Mouse (Mus musculus) ZHBTc4 (cell line): ENCODE measurements around the gene Kat5.

Source experiments
- DNase-seq: peaks from one replicate; pipeline ENCODE4 v3.0.0-alpha.2; 2011; ENCODE audit warnings: low read depth, low spot score

Kat5 gene

DNA sequence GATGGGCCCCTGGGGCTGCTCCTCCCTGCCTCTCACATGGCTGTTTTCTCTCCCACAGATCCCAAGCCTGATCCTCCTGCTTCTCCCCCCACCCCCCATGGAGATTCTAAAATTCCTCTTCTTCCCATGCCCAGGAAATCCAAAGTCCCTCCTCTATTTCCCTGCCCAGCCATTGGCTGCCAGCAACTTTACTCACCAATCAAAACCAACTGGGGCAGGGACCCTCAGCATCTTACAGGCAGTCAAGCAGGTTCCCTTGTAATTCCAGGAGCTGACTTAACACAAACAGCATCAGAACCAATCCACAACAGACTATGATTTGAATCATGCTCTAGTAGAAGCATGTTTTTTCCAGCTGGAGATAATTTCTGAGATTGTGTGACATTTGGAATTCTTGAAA lies 19.9 kb upstream of the Kat5 start:
- DNase-seq = peak; percentile 58

DNA sequence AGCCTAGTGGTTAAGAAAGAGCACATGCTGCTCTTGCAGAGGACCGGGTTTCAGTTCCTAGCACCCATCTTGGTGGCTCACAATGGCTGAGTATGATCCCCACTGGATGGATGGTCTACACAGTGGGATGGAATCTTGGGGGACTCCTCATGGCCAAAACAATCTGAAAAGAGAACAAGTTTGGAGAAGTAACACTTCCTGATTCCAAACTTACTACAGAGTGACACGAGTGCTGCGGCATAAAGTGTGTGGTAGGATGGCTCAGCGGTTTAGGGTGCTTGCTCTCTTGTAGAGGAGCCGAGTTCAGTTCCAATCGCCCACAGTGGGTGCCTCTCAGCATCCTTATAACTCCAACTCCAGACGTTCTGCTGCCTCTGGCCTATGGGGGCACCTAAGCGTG lies 15.3 kb upstream of the Kat5 start:
- DNase-seq = no peak

DNA sequence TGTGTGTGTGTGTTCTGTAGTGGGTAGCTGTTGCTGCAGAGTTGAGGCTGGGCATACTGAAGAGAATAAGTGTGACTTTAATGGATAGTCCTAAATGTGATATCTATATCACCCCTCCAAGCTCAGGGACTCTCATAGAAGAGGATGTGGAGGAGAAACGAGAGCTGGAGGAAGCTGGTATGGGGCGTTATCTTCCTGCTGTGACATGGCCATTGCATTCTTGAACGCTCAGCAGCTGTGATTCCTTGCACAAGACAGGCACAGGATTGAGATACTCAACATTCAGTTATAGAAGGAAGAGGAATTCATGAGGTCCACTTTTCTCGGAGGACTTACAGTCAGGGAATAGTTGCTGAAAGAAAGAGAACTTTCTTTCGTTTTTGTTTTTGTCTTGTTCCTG lies 11.8 kb upstream of the Kat5 start:
- no peak for DNase-seq

DNA sequence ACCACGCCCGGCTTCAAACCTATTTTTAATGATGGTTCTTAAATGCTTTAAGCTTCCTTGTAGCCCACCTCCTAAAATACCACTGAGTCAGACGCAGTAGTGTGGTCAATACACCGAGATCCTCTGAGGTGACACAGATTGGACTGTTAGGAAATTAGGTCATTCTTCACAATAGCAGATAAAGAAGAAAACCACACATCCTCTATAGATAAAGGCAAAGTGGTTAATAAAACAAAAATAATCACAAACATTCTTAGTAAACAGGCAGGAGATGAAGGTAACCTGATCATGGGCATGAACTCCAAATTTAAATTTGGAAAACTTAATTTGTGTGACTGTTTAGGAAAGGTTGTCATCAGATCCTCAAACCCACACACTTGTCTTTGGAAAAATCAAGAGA lies 10.0 kb upstream of the Kat5 start:
- no peak for DNase-seq

DNA sequence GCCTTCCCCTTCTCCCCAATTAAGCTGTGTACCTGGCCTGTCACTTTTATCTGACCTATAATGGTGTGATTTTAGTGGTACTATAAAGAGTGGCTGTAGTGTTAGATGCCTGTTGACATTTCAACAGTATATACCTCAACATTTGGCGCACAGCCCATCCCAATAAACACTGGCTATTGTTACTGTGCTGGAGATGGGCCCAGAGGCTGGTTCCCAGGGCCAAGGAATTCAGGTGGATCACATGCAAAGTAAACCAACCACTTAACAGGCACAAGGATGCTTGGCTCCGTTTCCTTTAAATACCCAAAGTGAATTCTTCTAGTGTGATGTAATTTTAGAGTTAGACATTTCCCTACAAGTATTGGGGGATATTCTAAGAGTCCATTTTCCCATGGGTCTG lies 4.9 kb upstream of the Kat5 start:
- no peak for DNase-seq

DNA sequence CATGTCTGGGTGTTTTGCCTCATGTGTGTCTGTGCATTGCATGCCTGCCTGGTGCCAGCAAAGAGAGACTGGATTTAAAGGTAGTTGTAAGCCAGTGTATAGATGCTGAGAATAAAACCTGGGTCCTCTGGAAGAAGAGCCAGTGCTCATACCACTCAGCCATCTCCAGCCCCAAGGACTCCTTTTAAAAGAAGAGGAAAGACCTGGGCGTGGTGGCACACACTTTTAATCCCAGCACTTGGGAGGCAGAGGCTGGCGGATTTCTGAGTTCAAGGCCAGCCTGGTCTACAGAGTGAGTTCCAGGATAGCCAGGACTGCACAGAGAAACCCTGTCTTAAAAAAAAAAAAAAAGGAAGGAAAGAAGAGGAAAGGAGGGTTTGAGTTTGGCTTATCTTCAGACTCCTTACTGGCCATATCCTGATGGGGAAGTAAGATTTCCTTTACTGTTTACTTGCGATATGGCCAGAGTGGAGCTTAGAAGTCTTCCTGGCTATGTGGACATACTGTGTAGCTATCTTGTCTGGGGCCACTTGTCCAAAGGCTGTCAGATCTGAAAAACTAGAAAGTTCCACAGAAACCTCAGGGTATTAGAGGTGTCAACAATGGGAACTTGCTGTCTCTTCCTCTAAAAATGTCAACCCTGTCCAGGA lies 2.9 kb upstream of the Kat5 start:
- no peak for DNase-seq

DNA sequence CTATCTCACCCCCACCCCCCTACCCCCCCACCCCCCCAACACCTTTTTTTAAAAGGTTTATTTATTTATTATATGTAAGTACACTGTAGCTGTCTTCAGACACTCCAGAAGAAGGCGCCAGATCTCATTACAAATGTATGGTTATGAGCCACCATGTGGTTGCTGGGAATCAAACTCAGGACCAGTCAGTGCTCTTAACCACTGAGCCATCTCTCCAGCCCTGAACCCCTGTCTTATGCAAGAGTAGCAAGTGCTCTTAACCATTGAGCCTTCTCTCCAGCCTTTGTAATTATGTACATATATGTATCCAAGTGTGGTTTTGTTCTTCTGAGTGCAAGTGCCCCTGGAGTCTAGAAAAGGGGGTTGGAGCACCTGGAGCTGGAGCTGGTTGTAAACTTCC lies 1.9 kb upstream of the Kat5 start:
- DNase-seq = peak; percentile 35

DNA sequence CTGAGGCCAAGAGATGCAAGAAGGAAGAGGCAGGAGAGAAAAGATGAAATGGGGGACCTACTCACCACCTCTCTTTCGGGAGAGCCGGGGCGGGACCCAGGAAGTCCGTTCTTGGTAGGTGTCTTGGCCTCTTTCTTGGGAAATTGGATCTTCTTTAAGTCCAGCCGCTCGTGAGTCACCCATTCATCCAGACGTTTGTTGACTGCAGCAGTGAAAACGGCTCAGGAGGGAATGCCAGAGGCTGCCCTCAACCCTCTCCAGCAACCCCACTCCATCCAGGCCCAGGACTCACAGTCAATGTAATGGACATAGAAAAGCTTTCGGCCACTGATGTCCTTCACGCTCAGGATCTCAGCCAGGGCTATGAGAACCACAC lies 878 bp downstream of the Kat5 start:
- no peak for DNase-seq

DNA sequence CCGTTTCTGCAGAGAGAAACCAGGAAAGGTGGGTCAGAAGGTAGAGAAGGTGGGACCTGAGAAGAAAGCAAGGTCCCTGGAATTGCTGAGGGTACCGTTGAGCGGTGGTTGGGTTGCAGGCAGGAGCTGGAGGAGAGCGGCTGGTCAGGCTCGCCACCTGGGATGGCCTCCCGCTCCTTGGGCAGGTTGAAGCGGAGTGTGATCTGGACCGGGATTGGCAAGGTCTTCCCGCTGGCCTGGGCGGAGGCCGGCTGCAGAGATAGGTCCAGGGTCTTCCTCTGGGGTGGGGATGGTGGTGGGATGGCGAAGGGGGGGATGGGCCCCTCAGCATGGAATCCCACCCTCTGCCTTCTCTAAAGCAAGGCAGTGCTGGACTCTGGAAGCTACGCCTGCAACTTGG lies 1.3 kb downstream of the Kat5 start:
- no peak for DNase-seq

DNA sequence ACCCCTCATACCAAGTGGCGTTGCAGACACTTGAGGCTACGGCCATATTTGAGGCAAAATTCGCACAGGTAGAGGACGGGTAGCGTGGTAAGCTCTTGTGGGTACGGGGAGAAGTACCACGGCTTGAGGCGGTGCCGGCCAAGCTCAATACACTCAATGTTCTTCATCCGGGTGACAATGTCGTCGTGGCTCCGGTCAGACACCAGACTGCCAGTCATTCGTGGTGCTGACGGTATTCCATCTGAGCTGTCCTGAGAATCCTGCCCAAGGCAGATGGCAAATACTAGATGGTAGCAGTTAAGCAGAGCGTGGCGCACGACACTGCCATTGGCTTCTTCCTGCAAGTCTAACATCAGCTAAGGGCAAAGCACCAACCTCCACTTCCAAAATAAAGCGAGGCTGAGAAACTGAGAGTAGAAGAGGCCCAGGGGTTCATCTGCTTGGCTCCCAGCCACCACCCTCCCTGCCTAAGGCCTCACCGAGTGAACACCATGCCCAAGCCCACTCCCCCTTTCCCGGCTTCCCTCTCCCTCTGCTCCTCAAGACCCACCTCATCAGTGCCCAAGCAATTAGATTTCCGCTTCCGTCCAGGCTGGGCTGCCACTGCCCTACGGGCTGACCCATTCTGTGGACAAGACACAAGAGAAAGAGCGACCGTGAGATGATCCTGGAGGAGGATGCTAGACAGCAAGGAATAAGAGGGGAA lies 2.2 kb downstream of the Kat5 start:
- DNase-seq = no peak

DNA sequence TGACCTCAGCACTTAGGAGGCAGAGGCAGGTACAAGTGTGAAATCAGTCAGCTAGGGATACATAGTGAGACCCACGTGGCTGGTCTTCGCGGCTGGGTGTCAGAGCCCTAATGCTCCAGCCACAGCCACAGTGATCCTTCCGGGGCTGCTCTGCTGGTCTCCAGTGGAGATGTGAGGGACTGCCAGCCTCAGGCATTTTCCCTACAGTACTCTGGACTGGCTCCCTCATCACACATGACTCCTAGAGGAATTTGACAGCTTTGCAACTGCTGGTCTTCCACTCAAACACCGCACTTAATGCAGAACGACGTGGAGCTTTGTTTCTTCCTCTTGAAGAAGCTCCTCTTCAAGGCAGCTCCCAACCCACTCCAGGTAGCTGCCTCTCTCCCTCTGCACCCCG lies 3.8 kb downstream of the Kat5 start:
- peak; percentile 48 for DNase-seq

DNA sequence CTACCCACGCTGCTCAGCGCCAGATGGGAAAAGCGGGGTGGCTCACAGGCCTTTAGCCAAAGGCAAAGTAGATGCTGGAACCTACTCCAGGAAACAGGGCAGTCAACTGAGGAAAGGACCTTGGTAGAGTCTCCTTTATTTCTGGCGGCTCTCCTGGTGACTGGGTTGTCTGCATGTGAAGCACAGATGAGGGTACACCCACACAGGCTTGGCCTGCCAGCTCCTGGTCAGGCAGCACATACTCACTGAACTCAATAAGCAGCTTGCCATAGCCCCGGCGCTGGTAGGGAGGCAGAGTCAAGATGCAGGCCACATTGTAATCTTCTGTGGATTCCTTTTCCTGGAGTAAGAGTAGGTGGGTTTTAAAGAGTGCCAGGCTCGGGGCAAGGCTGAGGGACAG lies 4.9 kb downstream of the Kat5 start:
- DNase-seq = no peak

DNA sequence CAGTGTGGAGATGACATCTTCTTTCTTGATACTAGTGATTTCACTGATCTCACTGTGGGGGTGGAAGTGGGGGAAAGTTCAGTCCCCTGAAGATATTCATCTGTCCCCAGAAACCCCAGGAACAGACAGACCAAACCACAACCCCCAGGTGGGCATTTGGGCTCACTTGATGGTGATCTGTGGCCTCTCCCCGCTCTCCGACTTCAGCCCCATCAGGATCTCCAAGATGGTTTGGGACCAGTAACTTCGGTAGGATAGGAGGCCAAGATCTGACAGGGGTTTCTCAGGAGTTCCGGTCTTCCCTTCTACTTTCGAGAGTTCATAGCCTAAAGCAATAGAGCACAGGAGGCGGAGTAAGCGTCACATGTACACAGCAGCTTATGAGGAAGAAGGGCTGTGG lies 6.4 kb downstream of the Kat5 start:
- DNase-seq = no peak

DNA sequence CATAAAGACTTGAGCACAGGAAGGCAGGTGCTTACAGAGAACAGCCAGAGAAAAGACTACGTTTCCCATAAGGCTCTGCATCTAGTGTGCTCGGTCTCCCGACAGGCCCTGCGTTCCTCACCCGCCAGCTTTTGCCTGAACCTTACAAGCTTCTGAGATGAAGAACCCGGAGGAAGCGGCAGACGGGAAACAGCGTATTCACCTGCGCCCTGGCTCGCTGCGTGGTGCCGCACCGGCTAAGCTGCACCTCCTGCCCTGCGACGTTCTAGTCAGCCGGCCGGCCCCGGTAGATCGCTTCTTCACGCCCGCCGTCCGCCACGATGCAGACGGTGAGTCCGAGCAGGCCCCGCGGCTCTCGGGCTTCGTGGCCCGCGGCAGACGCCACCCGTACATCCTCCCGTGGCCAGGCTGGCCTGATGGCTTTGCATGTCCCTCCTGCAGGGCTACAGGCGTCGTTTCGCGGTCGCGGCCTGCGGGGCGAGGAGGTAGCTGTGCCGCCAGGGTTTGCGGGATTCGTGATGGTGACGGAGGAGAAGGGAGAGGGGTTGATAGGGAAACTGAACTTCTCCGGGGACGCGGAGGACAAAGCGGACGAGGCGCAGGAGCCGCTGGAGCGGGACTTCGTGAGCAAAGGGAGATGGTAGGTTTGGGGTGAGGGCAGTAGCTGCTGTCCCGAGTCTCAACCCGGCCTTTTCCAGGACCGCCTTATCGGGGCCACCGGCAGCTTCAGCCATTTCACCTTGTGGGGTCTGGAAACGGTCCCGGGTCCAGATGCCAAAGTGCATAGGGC lies 8.1 kb downstream of the Kat5 start, which contains the start of gene Rnaseh2c:
Gene Rnaseh2c, plus strand, starts transcription at position 122 of the 790 bp plus-strand sequence.
- peak; percentile 89 for DNase-seq

DNA sequence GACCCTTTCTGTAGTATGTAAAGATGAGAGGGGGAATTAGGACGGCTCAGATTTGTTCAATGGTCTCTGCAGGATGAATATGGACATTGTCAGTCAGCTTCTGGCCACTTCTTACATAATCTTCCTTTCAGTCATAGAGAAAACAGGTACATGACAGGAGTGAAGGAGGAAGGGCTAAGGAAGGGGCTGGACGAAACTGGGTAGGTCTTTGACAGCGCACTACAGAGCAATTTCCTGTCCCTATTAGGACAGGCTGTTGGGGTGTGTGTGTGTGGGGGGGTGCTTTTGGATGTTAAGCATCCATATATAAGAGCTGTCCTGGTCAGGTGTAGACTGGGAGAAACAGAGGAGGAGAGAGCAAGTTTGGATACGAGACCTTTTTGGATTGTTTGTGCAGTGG lies 10.8 kb downstream of the Kat5 start:
- DNase-seq = no peak

DNA sequence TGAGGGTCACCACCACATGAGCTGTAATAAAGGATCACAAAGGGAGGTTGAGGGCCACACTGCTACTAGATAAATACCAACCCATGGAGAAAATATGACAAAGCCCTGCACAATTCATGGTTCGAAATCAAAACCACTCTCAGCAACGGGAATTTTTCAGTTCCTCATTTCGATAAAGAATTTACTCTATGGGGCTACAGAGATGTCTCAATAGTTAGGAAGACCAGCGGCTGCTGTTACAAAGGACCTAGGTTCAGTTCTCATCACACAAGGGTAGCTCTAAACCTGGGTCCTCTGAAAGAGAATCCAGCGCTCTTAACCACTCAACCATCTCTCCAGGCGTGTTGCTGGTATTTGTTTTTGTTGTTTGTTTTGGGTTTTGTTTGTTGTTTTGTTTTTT lies 18.1 kb downstream of the Kat5 start:
- no peak for DNase-seq

DNA sequence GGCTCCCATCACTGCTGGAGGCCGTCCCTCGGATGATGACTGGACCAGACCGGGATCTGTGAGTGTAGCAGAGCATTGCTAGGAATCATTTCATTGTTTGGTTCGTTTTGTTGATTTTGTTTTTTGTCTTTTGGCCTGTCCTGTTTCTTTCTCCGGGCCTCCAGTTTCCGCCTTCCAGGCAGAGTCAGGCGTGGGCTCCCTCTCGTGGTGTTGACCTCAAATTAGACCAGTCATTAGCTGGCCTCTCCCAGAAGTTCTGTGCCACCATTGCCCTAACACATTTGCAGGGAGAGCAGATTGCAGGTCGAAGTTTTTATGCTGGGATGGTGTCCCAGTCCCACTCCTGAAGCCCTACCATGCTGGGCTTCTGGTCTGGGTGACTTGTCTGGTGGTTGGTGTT lies 20.9 kb downstream of the Kat5 start:
- DNase-seq = peak; percentile 24

DNA sequence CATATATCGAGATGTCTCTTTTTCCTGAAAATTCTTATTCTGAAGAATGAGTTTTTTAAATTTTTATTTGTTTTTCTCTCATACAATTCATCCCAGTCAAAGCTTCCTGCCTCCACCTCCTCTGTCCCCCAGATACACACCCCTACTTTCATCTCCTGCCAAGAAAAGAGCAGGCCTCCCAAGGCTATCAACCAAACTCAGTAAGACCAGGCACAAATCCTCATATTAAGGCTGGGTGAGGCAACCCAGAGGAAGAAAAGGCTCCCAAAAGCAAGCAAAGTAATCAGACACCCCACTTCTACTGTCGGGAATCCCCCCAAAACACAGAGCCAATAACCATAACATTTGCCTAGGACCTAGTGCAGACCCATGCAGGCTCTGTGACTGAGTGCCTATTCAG lies 28.0 kb downstream of the Kat5 start:
- no peak for DNase-seq

DNA sequence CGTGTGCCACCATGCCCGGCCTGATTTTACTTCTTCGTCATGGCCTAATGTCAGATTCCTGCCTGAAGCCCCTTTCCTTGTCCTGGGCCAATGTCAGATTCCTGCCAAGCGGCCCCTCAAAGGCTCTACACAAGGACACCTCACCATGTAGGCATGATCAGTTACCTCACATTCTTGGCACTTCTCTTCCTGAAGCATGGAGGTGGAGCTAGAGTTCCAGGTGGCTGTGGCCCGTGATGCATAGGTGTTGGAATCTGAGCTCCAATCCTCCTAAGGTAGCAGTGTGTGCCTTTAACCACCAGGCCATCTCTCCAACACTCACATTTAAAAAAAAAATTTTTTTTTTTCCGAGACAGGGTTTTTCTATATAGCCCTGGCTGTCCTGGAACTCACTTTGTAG lies 29.3 kb downstream of the Kat5 start:
- DNase-seq = no peak

DNA sequence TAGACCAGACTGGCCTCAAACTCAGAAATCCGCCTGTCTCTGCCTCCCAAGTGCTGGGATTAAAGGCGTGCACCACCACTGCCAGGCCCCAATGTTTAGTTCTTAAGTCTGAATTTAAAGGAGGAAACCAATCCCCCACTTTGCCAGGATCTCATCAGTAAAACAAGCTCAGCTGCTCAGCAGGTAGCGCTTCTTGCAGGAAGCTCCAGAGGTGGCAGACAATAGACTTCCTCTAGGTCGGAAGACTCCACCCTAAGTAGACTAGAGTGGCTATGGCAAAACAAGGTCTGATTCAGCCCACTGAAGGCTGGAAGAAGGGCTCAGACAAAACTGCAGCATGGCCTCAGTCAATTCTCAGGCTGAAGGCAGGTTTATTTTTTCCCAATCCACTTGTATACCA lies 30.1 kb downstream of the Kat5 start:
- peak; percentile 83 for DNase-seq

DNA sequence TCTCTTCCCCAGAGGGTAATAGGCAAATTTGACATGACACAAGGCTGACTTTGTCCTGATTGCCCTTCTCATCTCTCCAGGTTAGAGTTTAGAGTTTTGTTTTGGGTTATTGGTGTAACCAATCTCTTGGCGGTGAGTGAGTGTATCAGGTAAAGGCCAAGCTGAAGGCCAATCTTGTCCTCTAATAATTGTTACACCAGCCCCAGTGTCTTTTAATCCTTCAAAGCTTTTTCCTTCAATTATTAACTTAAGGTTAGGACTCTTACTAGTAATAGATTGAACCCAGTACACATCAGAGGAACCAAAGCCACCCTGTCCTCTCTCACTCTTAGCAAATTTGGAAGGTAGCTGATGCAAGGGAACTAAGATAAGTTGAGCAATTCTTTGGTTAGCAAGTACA lies 34.7 kb downstream of the Kat5 start:
- DNase-seq = no peak

DNA sequence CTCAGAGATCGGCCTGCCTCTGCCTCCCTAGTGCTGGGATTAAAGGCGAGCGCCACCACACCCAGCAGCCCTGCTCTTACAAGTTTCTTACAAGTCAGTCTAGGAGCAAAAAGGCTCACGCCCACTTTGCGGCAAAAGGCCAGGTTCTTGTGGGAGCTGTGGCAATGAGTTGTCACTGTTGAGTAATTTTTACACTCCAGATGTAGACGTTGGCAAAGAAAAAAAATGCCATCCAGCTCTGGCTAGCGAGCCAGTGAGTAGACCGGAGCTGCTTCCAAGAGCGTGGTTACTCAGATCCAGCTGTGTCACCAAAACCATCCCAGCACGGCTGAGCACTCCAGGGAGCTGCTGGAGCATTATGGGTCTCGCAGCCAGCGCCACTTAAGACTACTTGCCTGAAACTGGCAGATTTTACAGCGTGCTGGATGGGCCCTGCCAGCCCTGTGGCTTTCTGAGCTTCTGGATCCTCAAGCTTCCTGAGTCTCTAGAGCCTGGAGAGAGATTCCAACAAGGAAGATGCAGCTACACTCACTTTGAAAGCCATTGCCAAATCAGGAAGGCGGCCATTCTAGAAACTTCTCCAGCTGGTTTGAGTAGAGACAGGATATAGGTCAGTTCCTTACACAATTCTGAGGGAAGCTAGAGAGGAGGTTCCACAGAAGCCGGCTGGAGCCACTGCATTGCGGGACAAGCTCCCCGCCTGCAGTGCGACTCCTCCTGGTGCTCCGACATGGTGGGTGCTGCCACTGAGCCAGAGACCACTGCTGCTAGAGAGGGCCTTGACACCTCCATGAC lies 37.5 kb downstream of the Kat5 start:
- peak; percentile 39 for DNase-seq
